Comparison of ENCODE assay signal across 13 mouse cellular contexts in the genomic region with DNA sequence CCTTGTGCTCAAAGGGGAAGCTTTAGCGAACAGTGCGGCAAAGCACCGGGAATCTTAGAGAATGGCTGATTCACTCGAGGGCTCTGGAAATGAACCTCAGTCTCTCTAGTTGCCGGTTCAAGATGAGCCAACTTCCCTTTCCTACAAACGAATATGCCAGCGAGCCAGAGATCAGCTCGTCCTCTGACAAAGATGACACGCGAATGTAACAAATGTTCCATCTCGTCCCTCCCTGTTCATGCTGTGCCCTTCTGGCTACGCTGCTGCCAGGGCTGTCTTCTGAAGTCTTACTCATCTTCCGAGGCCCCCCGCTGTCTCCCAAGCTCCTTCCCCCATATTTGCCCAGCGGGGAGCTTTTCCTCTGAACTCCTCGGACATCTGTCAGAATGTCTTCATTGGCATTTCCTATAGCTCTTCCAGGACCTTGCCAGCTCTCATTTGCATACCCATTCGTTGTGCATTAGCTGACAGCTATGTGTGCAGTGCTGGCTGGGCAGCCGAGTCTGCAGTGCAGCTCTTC. TPM values are rescaled to one million over a fixed set of nuclear protein-coding genes. Genes with fewer than 3 reads are reported as not detected.
DNase-seq lines count a peak whose midpoint lies in the region.
"Had no signal": no experiment of that assay in that cellular context is flagged by ENCODE, and none has a peak within 500 bp of the region (broad histone marks: within the 10 kb centered on the region; RNA-seq: fewer than 3 reads in every experiment).

No protein-coding gene starts in this region.

- intact Hi-C loops in left cerebral cortex, postnatal 4 days (cut with DNase I), result no loop called here
- intact Hi-C loops in left cerebral cortex, postnatal 10 days (cut with DNase I), result no loop called here

- peak; percentile 96 for DNase-seq in left cerebral cortex, postnatal 4 days
- DNase-seq in left cerebral cortex, postnatal 10 days (ENCODE audit: extremely low spot score in 1 of 2, low spot score in 2 of 2), result no peak
- peak; percentile 84 for DNase-seq in R1 (ENCODE audit: low read depth, low spot score)
- peak; percentile 94 for DNase-seq in brain, adult 2 months (ENCODE audit: low read depth, low spot score)
- peak; percentile 99 for DNase-seq in cerebellum, postnatal 10 days
- no peak for DNase-seq in urinary bladder, postnatal 14 days (ENCODE audit: low spot score)
- DNase-seq in lung, postnatal 14 days, result no peak
- DNase-seq: heart, adult 2 months; heart, postnatal 10 days; kidney, postnatal 25 days; lung, postnatal 4 days; right cerebral cortex, postnatal 4 days; thymus, postnatal 25 days had no signal

RNA-seq across cellular contexts. Expression of a gene that starts 14.5 kb away (rescaled TPM):
- total RNA-seq in left cerebral cortex, postnatal 4 days (2021), result 10 to 100 TPM; 38.6 to 45.1 TPM
- total RNA-seq in left cerebral cortex, postnatal 10 days (2021), result 10 to 100 TPM; 32.3 to 38.3 TPM

RNA-seq across cellular contexts. Expression of a gene that starts 33.3 kb away (rescaled TPM):
- not detected for total RNA-seq in left cerebral cortex, postnatal 4 days (2021)
- not detected for total RNA-seq in left cerebral cortex, postnatal 10 days (2021)
- total RNA-seq: heart, adult 2 months; heart, postnatal 10 days had no signal

Comparison
In these comparisons a context has a peak if more than half of its experiments do, and no peak if none do; other contexts are left out.
1. DNase-seq: peak in left cerebral cortex, postnatal 4 days (single experiment), R1 (single experiment), brain, adult 2 months (single experiment) and cerebellum, postnatal 10 days (2 of 2); none in left cerebral cortex, postnatal 10 days (0 of 2), urinary bladder, postnatal 14 days (single experiment) and lung, postnatal 14 days (single experiment).